Mouse (Mus musculus) heart, adult 8-10 months (tissue): ENCODE results near the gene Gm42715. TPM values are rescaled to one million over a fixed set of nuclear protein-coding genes. Genes with fewer than 3 reads are reported as not detected.
"Not testable (repeated sequence)": the region's sequence is repeated elsewhere in the genome, so short reads cannot be mapped to it uniquely, and the experiment has no call there.

ENCODE experiments used
- DNase-seq: peaks from one replicate; pipeline ENCODE4 v3.0.0; 2022; ENCODE audit warnings: low spot score
- total RNA-seq, 4 experiments: library from RNA; stranded (reverse); gene quantifications; 2 replicates each; pipeline ENCODE4 v1.2.4; 2022

The Gm42715 gene
- total RNA-seq: 10 to 100 TPM in 2 of 4 experiments, 1 to 10 TPM in 2; 8.8 to 10.9 (median 10.2) TPM

DNA sequence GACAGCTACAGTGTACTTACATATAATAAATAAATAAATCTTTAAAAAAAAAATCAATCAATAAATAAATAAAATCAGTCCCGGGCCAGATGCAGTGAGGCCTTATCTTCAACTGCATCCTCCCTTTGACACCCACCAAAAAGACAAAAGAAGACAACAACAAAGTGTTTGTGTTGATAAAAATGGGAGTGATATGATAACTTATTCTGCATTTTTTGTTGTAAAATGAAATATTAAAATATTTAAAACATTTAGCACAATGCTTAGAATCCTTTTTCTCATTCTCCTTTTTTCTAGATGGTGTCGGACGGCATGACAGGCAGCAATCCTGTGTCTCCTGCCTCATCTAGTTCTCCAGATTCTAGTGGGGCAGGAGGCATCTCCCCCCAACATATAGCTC lies at the start of gene Gm42715:
TSS of gene Gm42715 (plus strand) at position 301 of the 400 bp plus-strand sequence.
- DNase-seq: no peak

GRCm38 (mm10) chr7:127470011-127470715 lies 49.2 kb upstream of the Gm42715 start:
- peak; percentile 23 for DNase-seq

GRCm38 (mm10) chr7:127470743-127471645 lies 48.4 kb upstream of the Gm42715 start:
- DNase-seq: peak; percentile 96

- DNase-seq: no peak
These were observed 47.8 kb upstream of the Gm42715 start for GRCm38 (mm10) chr7:127471646-127472010.

- no peak for DNase-seq
These were observed 47.3 kb upstream of the Gm42715 start for GRCm38 (mm10) chr7:127472060-127472459.

DNA sequence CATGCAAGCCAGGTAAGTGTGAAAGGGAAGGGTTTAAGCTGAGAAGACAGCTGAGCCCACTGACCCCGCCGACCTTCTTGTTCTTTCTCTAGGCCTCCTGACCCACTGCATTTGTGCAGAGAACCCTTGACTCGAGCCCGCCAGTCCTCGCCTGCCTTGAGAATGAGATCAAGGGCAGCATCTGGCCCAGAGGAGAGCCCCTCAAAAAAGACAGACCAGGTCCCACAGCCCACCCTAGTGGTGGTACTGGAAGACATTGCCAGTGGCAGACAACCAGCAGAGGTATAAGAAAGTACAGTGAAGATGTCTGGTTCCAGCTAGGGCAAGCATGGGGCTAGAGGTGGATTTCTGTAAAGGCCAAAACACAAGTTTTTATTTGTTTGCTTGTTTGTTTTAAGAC lies 45.7 kb upstream of the Gm42715 start:
- DNase-seq: no peak

DNA sequence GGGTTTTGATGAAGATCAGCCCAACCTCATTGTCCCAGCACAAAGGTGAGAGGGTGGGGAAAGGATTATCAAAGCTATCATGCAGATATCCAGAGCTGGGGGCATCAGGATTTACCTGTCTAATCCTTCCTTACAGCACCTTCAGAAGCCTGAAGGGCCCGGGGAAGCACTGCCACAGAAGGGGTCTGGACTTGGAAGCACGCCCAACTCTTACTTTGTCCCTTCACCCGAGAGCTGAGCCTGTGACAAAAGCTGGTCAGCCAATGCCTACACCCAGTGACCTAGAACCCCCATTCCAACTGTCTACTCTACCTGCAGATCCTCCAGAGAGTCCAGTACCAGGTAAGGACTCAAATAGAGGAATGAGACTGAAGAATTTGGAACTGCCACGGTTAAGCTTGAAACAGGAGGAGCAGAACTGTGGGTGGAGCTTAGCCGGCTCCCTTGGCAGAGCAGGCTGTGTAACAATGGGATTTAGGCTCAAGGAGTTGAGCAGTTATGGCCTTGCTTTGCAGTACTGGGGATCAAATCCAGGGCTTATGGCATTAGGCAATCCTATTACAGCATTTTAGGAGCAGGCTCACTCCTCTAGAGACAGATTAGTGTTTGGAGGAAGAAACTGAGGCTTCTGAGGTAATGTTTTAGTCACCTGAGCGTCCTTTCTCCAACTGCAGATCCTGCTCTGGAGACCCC lies 44.9 kb upstream of the Gm42715 start:
- DNase-seq: no peak

- no peak for DNase-seq
These were observed 44.1 kb upstream of the Gm42715 start for GRCm38 (mm10) chr7:127475186-127475740.

GRCm38 (mm10) chr7:127476336-127476735 lies 43.0 kb upstream of the Gm42715 start:
- no peak for DNase-seq

GRCm38 (mm10) chr7:127476855-127477254 lies 42.5 kb upstream of the Gm42715 start:
- no peak for DNase-seq

- peak; percentile 100 for DNase-seq
These were observed 41.4 kb upstream of the Gm42715 start for GRCm38 (mm10) chr7:127477687-127478634.

- DNase-seq: peak; percentile 99
These were observed 40.6 kb upstream of the Gm42715 start, which contains the start of gene Fbrs for GRCm38 (mm10) chr7:127478635-127479317. Gene Fbrs, plus strand, starts transcription at chr7:127479199.

- DNase-seq: peak; percentile 19
These were observed 39.8 kb upstream of the Gm42715 start for GRCm38 (mm10) chr7:127479318-127480225.

DNA sequence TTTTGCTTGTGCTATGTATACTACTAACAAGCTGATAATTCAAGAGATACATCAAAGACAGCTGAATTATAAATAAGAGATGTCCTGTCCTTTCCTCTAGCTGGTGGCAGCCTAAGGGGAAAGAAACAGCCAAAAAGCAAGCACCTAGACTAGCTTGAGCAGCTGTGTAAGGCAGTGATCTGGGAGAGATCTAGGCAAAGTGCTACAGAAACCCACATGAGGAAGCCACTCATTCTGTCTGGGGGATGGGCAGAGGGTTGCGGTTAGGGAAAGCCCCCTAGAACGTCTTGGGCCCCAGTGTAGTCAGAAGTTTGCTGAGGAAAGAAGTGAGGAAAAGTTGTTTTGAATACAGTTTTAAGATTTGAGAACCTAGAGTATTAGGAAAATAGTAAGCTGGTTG lies 39.1 kb upstream of the Gm42715 start:
- DNase-seq: no peak

- DNase-seq: no peak
These were observed 34.0 kb upstream of the Gm42715 start for GRCm38 (mm10) chr7:127485416-127485815.

DNA sequence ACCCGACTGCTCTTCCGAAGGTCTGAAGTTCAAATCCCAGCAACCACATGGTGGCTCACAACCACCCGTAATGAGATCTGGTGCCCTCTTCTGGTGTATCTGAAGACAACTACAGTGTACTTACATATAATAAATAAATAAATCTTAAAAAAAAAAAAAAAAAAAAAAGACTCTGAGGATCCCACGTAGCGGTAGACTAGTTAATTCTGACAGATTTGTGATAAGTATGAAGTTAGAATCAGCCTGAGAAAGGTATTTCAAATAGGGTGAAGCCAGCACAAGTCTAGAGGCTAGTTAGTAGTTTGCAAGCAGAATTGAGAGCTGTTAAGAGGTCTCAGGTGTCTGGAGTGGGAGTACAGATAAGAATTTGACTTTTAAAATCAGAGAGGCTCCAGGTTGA lies 31.0 kb upstream of the Gm42715 start:
- DNase-seq: not testable (repeated sequence)

DNA sequence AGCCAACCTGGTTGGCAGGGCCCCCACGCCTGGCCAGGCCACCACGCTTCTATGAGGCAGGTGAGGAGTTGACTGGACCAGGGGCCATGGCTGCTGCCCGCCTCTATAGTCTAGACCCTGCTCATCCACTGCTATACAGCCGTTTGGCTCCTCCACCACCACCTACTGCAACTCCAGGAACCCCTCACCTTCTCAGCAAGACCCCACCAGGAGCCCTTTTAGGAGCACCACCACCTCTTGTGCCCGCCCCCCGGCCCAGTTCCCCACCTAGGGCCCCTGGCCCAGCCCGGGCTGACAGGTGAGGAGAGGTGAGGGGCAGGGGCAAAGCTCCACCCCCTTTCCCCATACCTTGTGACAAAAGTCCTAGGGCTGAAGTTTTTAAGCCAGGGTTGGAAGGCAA lies 29.4 kb upstream of the Gm42715 start:
- no peak for DNase-seq

DNA sequence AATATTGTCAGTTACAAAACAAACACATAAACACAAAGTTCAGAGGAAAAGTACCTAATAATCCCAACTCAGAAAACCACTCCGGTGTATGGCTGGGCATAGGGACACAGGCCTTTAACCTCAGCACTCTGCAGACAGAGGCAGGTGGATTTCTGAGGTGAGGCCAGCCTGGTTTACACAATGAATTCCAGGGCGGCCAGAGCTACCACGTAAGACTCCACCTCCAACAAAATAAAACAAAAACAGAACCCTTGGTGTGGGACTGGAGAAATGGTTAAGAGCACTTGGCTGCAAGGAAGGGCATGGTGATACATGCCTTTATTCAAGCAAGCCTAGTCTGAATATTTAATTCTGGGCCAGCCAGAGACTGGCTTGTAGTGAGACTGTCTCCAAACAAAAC lies 27.5 kb upstream of the Gm42715 start:
- DNase-seq: no peak

GRCm38 (mm10) chr7:127494648-127495047 lies 24.7 kb upstream of the Gm42715 start:
- DNase-seq: no peak
